Mouse (Mus musculus): ENCODE data around the gene Lhpp. TPM values are rescaled to one million over a fixed set of nuclear protein-coding genes. Genes with fewer than 3 reads are reported as not detected.
A peak's percentile ranks its signal among the peaks of the same experiment; 100 is the strongest.

Lhpp gene
- polyA plus RNA-seq, 1 experiment from 2014 or later: 22.5 TPM

- no peak overlapping the region for H3K9ac ChIP-seq (replicated peaks)
- ATAC-seq (ENCODE audit: insufficient number of reproducible peaks, insufficient read depth, low FRiP score, low TSS enrichment, low read depth): no peak
- no peak overlapping the region for H3K27ac ChIP-seq
- H3K36me3 ChIP-seq: no peaks in the 10 kb centered on the region
- H3K27me3 ChIP-seq: no peaks in the 10 kb centered on the region
- H3K4me2 ChIP-seq: no peak overlapping the region
- WGBS: 70% methylated on average over 6 of the region's 6 CpGs
- H3K4me3 ChIP-seq (replicated peaks): no peak overlapping the region
- peaks cover 5% of the 10 kb centered on the region for H3K4me1 ChIP-seq (replicated peaks)
- peaks cover 3% of the 10 kb centered on the region; the same call in 1 of the 2 replicates for H3K9me3 ChIP-seq
Measured at GRCm38 (mm10) chr7:132580511-132580910, 29.9 kb upstream of the Lhpp start.

- 92% methylated on average over 2 of the region's 2 CpGs for WGBS
- ATAC-seq (ENCODE audit: insufficient number of reproducible peaks, insufficient read depth, low FRiP score, low TSS enrichment, low read depth): no peak
Measured at GRCm38 (mm10) chr7:132581441-132581840, 29.0 kb upstream of the Lhpp start.

GRCm38 (mm10) chr7:132585695-132586491 lies 24.5 kb upstream of the Lhpp start:
- 68% methylated on average over 3 of the region's 3 CpGs for WGBS
- H3K27me3 ChIP-seq: no peaks in the 10 kb centered on the region; the same call in 1 of the 2 replicates
- no peak overlapping the region for H3K4me2 ChIP-seq
- H3K4me3 ChIP-seq (replicated peaks): no peak overlapping the region
- ATAC-seq (ENCODE audit: insufficient number of reproducible peaks, insufficient read depth, low FRiP score, low TSS enrichment, low read depth): no peak
- H3K36me3 ChIP-seq: no peaks in the 10 kb centered on the region
- H3K9ac ChIP-seq (replicated peaks): no peak overlapping the region
- H3K27ac ChIP-seq: no peak overlapping the region
- no peaks in the 10 kb centered on the region for H3K4me1 ChIP-seq (replicated peaks)
- H3K9me3 ChIP-seq: no peaks in the 10 kb centered on the region

More at GRCm38 (mm10) chr7:132581441-132581840, 29.0 kb upstream of the Lhpp start:
- H3K4me2 ChIP-seq: no peak overlapping the region
- H3K36me3 ChIP-seq: no peaks in the 10 kb centered on the region
- H3K9ac ChIP-seq (replicated peaks): no peak overlapping the region
- H3K27me3 ChIP-seq: no peaks in the 10 kb centered on the region
- H3K9me3 ChIP-seq: peaks cover 3% of the 10 kb centered on the region; the same call in 1 of the 2 replicates
- H3K27ac ChIP-seq: no peak overlapping the region
- peaks cover 3% of the 10 kb centered on the region; the same call in 1 of the 2 replicates for H3K4me1 ChIP-seq (replicated peaks)
- no peak overlapping the region for H3K4me3 ChIP-seq (replicated peaks)

- Histone ChIP-seq H3K9ac (replicated peaks) (no peak overlapping the region), H3K4me2 (no peak overlapping the region), H3K27ac (no peak overlapping the region), H3K4me3 (replicated peaks) (no peak overlapping the region), H3K36me3 (no peaks in the 10 kb centered on the region), H3K9me3 (no peaks in the 10 kb centered on the region), H3K27me3 (no peaks in the 10 kb centered on the region; the same call in 1 of the 2 replicates), H3K4me1 (replicated peaks) (no peaks in the 10 kb centered on the region)
- ATAC-seq (ENCODE audit: insufficient number of reproducible peaks, insufficient read depth, low FRiP score, low TSS enrichment, low read depth): no peak
- 63% methylated on average over 5 of the region's 5 CpGs for WGBS
Measured at GRCm38 (mm10) chr7:132587167-132587566, 23.3 kb upstream of the Lhpp start.

- Histone ChIP-seq H3K4me2 (no peak overlapping the region), H3K36me3 (no peaks in the 10 kb centered on the region), H3K27me3 (peaks cover 6% of the 10 kb centered on the region; the same call in 1 of the 2 replicates), H3K27ac (no peak overlapping the region), H3K4me3 (replicated peaks) (no peak overlapping the region), H3K9me3 (no peaks in the 10 kb centered on the region), H3K4me1 (replicated peaks) (no peaks in the 10 kb centered on the region), H3K9ac (replicated peaks) (no peak overlapping the region)
- ATAC-seq (ENCODE audit: insufficient number of reproducible peaks, insufficient read depth, low FRiP score, low TSS enrichment, low read depth): no peak
- 57% methylated on average over 5 of the region's 5 CpGs for WGBS
Measured at GRCm38 (mm10) chr7:132589610-132590009, 20.8 kb upstream of the Lhpp start.

- no peak overlapping the region for H3K9ac ChIP-seq (replicated peaks)
- H3K9me3 ChIP-seq: no peaks in the 10 kb centered on the region
- H3K36me3 ChIP-seq: no peaks in the 10 kb centered on the region
- H3K4me2 ChIP-seq: no peak overlapping the region
- ATAC-seq (ENCODE audit: insufficient number of reproducible peaks, insufficient read depth, low FRiP score, low TSS enrichment, low read depth): no peak
- H3K27me3 ChIP-seq: peaks cover 44% of the 10 kb centered on the region
- WGBS: 51% methylated on average over 2 of the region's 2 CpGs
- H3K4me3 ChIP-seq (replicated peaks): no peak overlapping the region
- peaks cover 17% of the 10 kb centered on the region for H3K4me1 ChIP-seq (replicated peaks)
- no peak overlapping the region for H3K27ac ChIP-seq
Measured at GRCm38 (mm10) chr7:132593762-132594161, 16.7 kb upstream of the Lhpp start.

GRCm38 (mm10) chr7:132594325-132594724 lies 16.1 kb upstream of the Lhpp start:
- 84% methylated on average over 2 of the region's 2 CpGs for WGBS
- H3K4me1 ChIP-seq (replicated peaks): peaks cover 22% of the 10 kb centered on the region
- H3K4me2 ChIP-seq: no peak overlapping the region
- no peaks in the 10 kb centered on the region for H3K36me3 ChIP-seq
- no peaks in the 10 kb centered on the region for H3K9me3 ChIP-seq
- H3K4me3 ChIP-seq (replicated peaks): no peak overlapping the region
- H3K27ac ChIP-seq: no peak overlapping the region
- no peak overlapping the region for H3K9ac ChIP-seq (replicated peaks)
- peaks cover 50% of the 10 kb centered on the region for H3K27me3 ChIP-seq
- no peak for ATAC-seq (ENCODE audit: insufficient number of reproducible peaks, insufficient read depth, low FRiP score, low TSS enrichment, low read depth)

- H3K4me3 ChIP-seq (replicated peaks): no peak overlapping the region
- ATAC-seq (ENCODE audit: insufficient number of reproducible peaks, insufficient read depth, low FRiP score, low TSS enrichment, low read depth): no peak
- H3K9me3 ChIP-seq: no peaks in the 10 kb centered on the region
- H3K27me3 ChIP-seq: peaks cover 65% of the 10 kb centered on the region
- no peaks in the 10 kb centered on the region for H3K36me3 ChIP-seq
- no peak overlapping the region for H3K9ac ChIP-seq (replicated peaks)
- WGBS: 85% methylated on average over 3 of the region's 3 CpGs
- H3K4me2 ChIP-seq: no peak overlapping the region
- peaks cover 37% of the 10 kb centered on the region for H3K4me1 ChIP-seq (replicated peaks)
- H3K27ac ChIP-seq: no peak overlapping the region
Measured at GRCm38 (mm10) chr7:132595787-132596186, 14.7 kb upstream of the Lhpp start.

GRCm38 (mm10) chr7:132596557-132597250 lies 13.7 kb upstream of the Lhpp start:
- H3K9ac ChIP-seq (replicated peaks): peak overlapping the region; percentile 48; the same call in 1 of the 2 replicates

GRCm38 (mm10) chr7:132597251-132598041 lies 13.0 kb upstream of the Lhpp start:
- H3K27ac ChIP-seq: no peak overlapping the region
- ATAC-seq (ENCODE audit: insufficient number of reproducible peaks, insufficient read depth, low FRiP score, low TSS enrichment, low read depth): no peak
- under 1% methylated on average over 56 of the region's 60 CpGs for WGBS

More at GRCm38 (mm10) chr7:132596557-132597250, 13.7 kb upstream of the Lhpp start:
- H3K27ac ChIP-seq: no peak overlapping the region
- H3K4me2 ChIP-seq: peak overlapping the region; percentile 89
- H3K36me3 ChIP-seq: no peaks in the 10 kb centered on the region
- peaks cover 40% of the 10 kb centered on the region for H3K4me1 ChIP-seq (replicated peaks)
- no peaks in the 10 kb centered on the region for H3K9me3 ChIP-seq
- peak overlapping the region; percentile 51 for H3K4me3 ChIP-seq (replicated peaks)
- WGBS: 8% methylated on average over 26 of the region's 26 CpGs
- peaks cover 74% of the 10 kb centered on the region for H3K27me3 ChIP-seq
- ATAC-seq (ENCODE audit: insufficient number of reproducible peaks, insufficient read depth, low FRiP score, low TSS enrichment, low read depth): no peak

More at GRCm38 (mm10) chr7:132597251-132598041, 13.0 kb upstream of the Lhpp start:
- Histone ChIP-seq H3K9ac (replicated peaks) (peak overlapping the region; percentile 48; the same call in 1 of the 2 replicates), H3K4me3 (replicated peaks) (peak overlapping the region; percentile 51), H3K9me3 (no peaks in the 10 kb centered on the region), H3K27me3 (peaks cover 81% of the 10 kb centered on the region), H3K36me3 (no peaks in the 10 kb centered on the region), H3K4me2 (peak overlapping the region; percentile 89), H3K4me1 (replicated peaks) (peaks cover 40% of the 10 kb centered on the region)

Data from limb, embryonic 12.5 days (tissue).